Mouse (Mus musculus) hematopoietic stem cell, adult 5-6 weeks (primary cell): ENCODE data around the gene Ldha. TPM values are rescaled to one million over a fixed set of nuclear protein-coding genes. Genes with fewer than 3 reads are reported as not detected.
"Not testable (repeated sequence)": the region's sequence is repeated elsewhere in the genome, so short reads cannot be mapped to it uniquely, and the experiment has no call there.

Experiments used
- ATAC-seq, 2 experiments: fragments of 125-278 bp in 1 of 2; replicated peaks in 1 of 2; 2 replicates each; pipeline ENCODE4 v1.8.0; 2016 to 2017; ENCODE audit warnings: inconsistent platforms in 2 of 2, mild to moderate bottlenecking in 2 of 2, moderate number of reproducible peaks in 2 of 2, low read depth in 1 of 2, moderate TSS enrichment in 1 of 2; ENCODE audit not compliant: low FRiP score in 2 of 2, poor library complexity in 2 of 2, severe bottlenecking in 2 of 2, insufficient read depth in 1 of 2, low TSS enrichment in 1 of 2
- total RNA-seq: library from RNA; stranded (forward); fragments of 172-1452, 232-1000 nt; gene quantifications from 2 replicates; pipeline ENCODE4 v1.2.3, GENCODE M21; 2017

Ldha gene
- total RNA-seq: 290 and 314 TPM in 2 replicates

- ATAC-seq: no peak
Observed at GRCm38 (mm10) chr7:46840787-46841525, at the start of gene Ldha. Gene Ldha, plus strand, starts transcription at chr7:46841475.

GRCm38 (mm10) chr7:46793871-46794270 lies 47.4 kb upstream of the Ldha start:
- no peak for ATAC-seq

- ATAC-seq: peak; percentile 97 to 99
Observed at GRCm38 (mm10) chr7:46795287-46796205, 45.7 kb upstream of the Ldha start, which contains the start of the genes Hps5 and Gtf2h1. Gene Hps5, minus strand, starts transcription at chr7:46796064. Gene Gtf2h1, plus strand, starts transcription at chr7:46796103.

DNA sequence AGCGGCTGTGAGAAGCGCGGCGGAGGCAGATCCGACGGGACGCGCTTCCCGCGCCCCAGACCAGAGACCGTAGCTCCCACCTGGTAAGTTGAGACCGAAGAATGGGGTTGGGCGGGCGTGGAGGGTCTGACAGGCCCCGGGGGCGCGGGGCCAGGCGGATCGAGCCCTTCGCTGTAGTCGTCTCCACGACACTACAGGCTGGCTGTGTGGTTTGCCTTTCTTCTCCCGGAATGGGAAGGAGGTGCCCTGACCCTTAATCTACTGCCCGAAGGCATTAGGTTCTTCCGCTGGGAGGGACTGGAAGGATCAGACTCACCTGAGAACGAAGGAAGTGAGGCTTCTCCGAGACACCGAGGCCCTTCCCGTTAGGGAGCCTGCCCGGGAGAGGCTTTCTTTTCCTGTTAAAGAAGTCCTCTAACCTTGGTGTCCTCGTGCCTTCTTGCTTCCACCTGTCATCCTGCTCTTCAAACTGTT lies 45.0 kb upstream of the Ldha start:
- no peak for ATAC-seq

DNA sequence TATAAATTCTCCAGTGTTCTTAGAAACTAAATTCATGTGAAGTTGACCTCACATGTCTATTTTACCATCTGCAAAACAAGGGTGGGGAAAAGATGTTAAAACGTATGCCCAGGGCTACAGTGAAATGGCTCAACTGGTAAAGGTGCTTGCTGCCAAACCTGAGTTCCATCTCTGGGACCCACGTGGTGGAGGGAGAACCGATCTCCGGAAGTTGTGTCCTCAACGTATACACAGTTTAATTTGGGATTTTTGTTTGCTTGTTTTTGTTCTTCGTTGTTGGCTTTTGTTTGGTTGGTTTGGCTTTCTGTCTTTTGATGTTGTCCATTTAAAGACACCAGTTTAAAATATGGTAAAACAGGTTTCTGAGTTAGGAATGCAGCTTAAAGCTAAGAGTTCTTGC lies 44.5 kb upstream of the Ldha start:
- ATAC-seq: no peak

DNA sequence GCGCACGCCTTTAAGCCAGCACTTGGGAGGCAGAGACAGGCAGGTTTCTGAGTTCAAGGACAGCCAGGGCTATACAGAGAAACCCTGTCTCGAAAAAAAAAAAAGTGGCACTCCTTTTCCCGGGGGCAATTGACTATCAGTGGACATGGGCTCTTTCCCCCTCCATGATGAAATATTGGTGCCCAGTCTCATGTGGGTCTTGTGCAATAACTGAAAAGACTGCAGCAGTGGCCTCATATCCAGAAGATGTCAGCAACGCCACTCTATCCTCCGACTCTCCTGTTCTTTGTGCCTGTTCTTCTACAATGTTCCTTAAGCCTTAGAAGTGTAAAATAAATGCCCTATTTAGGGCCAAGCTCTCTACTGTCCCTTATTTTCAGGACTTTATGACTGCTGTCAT lies 30.9 kb upstream of the Ldha start:
- no peak for ATAC-seq

GRCm38 (mm10) chr7:46814012-46814411 lies 27.3 kb upstream of the Ldha start:
- ATAC-seq: no peak

DNA sequence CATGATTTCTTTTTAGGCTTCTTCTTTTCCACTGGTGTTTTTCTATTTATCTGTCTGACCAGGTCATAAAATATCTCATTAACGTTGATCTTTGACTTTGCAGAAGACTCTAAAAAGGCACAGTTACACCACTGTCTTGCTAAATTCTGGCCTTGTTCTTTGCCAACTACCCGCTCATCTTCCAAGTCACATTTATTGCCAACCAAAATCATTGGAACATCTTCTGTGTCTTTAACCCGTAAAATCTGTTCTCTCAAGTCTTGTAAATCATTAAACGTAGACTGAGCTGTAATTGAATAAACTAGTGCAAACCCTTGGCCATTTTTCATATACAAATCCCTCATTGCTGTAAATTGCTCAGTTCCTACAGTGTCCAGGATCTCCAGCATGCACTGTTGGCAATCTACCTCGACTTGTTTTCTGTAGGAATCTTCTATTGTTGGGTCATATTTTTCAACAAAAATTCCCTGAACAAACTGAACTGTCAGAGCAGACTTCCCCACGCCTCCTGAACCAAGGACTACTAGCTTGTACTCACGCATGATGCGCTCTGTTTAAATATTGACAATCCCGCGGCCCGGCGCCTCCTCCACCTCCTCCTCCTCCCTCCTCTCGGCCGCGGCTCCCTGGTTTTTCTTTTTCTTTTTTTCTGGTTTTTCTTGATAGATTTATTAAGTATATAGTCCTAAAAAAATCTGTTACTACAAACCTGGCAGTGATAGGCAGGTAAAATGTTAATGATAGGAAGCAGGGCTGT lies 20.2 kb upstream of the Ldha start:
- ATAC-seq: not testable (repeated sequence)

DNA sequence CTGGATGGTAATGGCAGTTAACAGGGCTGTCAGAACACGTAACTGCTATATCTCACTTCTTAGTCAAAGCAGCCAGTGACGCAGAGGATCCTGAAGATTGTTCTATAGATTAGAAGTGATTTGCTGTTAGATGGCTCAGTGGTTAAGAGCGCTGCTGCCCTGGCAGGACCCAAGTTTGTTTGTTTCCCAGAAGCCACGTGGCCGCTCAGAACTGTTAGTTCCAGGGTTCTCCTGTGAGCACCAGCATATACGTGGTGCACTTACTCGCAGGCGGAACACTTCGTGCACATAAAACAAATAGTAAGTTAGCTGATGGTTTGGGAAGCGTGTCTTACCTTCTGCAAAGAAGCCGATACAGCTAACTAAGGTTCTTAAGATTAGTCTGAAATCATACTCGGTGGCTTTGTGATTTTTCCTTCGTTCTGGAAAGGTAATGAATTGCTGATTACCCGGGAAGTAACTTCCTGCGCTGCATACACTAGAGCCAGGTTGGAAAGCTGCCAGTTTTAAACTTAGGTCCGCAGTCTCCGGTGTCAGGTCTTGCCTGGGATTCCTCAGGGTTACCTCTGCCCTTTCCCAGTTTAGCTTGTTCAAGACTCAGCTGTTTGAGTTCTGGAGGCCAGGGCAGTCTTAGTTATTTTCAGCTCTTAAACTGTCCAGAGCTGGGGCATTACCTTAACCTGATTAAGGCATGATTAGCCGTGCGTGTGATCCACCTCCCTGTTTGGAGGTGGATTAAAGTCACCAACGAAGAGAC lies 14.1 kb upstream of the Ldha start:
- no peak for ATAC-seq

DNA sequence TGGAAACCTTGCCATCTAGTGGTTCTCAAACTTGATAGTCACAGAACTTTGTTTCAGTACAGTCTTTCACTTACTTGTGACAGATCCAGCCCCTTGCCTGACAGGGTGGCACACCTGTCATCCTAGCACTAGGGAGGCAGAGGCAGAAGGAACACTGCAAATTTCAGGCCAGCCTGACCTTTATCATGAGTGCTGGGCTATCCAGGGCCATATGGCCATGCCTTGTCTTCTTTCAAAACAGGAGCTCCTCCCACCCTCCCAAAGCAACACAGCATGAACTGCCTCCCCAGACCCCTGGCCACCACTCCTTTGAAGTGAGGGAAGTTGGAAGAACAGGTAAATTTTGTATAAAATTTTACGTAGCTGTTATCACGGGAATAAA lies 13.5 kb upstream of the Ldha start:
- ATAC-seq: no peak

DNA sequence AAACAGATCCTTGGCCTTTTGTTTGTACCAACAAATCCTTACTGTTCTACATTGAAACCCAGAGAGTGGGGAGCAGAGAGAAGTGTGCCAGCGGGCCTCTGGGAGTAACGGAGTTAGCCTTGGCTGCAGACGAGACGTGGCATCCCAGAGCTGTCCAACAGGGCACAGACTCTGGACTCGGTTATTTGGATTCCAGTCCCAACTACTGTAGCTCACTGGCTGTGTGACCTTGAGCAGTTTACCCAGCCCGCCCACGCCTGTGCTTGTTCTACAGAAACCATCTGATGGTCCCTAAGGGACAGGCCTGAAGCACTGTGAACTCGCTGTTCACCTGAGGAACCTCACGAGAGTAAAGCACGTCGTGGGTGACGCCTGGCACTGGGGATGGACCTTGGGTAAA lies 11.4 kb upstream of the Ldha start:
- ATAC-seq: no peak

- ATAC-seq: peak; percentile 68 to 79
Observed at GRCm38 (mm10) chr7:46830799-46831590, 10.3 kb upstream of the Ldha start.

DNA sequence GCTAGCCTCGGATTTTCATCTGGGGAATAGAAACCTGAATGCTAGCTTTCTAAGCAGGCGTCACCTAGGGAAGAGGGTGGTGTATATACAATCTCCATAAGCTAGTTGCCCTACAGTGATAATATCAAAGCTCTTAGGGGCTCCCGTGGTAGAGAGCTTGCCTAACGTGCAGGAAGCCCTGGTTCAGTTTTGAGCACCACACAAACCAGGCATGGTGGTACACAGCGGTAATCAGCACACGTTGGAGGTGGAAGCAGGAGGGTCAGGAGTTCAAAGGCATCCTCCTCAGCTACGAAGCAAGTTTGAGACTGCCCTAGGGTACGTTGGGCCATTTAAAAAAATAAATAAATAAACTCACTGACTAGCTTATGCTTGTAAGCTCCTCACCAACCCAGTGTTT lies 9.6 kb upstream of the Ldha start:
- no peak for ATAC-seq

DNA sequence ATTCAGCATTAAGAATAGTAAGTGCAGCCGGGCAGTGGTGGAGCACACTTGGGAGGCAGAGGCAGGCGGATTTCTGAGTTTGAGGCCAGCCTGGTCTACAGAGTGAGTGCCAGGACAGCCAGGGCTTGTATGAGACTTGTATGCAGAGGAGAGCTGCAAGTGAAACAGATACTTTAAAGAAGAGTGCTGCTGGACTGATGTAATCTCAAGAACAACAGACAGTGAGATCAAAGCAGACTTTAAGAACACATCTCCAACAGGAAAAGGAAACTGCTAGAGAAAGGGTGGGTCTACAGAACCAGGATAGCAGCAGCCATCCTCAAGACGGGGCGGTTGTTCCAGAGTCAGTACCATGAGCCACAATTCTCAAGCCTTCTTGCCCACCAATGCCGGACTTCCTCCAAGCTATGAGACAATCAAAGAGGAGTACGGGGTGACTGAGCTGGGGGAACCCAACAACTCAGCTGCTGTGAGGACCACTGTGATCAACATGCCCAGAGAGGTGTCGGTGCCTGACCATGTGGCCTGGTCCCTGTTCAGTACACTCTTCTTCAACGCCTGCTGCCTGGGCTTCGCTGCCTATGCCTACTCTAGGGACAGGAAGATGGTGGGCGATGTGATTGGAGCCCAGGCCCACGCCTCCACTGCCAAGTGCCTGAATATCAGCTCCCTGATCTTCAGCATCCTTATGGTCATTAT lies 9.0 kb upstream of the Ldha start:
- ATAC-seq: not testable (repeated sequence)

DNA sequence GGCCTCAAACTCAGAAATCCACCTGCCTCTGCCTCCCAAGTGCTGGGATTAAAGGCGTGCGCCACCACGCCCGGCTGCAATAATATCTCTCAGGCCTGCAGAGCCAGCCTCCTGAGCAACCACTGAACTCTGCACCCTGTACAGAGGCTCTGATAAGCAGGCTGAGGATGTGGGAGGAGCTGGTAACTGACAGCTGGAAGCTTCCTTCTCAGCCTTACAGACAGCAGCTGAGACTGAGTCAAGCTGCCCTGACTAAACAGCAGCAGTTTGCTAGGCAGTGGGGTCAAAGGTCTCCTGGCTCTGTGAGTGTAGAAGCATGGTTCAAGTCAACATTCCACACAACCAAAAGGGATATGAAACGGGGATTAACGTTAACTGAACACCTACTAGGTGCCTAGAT lies 8.0 kb upstream of the Ldha start:
- ATAC-seq: peak; percentile 70 to 80
